Mouse (Mus musculus) olfactory bulb, adult 2 months (tissue): ENCODE results near the gene Atp8a2.

Source experiments
- CTCF ChIP-seq: fragments of 200-500 bp; IDR thresholded peaks from 2 replicates; pipeline ENCODE4 v1.5.1; 2012; ENCODE audit warnings: low read depth, mild to moderate bottlenecking, low read length, moderate library complexity; ENCODE audit not compliant: insufficient read depth
- POLR2A ChIP-seq: fragments of 200-500 bp; IDR thresholded peaks from 2 replicates; pipeline ENCODE4 v1.6.1; 2012; ENCODE audit warnings: mild to moderate bottlenecking, low read depth, low read length, moderate library complexity; ENCODE audit not compliant: insufficient read depth

DNA sequence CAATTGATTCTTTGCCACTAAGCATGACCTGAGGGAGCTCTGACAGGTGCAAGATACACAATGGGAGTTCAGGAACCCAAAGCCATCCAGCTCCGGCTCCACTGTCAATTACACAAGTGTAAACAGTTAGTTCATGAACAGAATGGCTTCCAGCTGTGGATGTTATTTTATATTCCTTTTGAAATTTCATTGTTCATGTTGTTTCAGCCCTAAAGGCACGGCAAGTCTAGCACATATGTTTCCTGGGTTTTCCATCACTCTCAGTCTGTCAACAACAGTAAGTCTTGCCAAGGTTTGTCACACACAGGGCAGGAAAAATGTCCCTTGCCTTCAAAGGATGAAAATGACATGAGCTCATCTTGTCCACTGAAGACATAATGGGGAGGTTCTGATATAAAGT, 166.3 kb downstream of the Atp8a2 start:
- no peak for TF ChIP-seq CTCF
- TF ChIP-seq POLR2A, result no peak
